Mouse (Mus musculus) forelimb bud, embryonic 11.5 days (tissue): Measurements from ENCODE around the gene Slc3a1.
A peak's percentile ranks its signal among the peaks of the same experiment; 100 is the strongest.

Experiments used
- DNase-seq: peaks from one replicate; pipeline ENCODE4 v3.0.0-alpha.2; 2012; ENCODE audit warnings: low read depth, low spot score

The Slc3a1 gene

GRCm38 (mm10) chr17:85089011-85089410, 60.8 kb downstream of the Slc3a1 start:
- DNase-seq, result no peak

DNA sequence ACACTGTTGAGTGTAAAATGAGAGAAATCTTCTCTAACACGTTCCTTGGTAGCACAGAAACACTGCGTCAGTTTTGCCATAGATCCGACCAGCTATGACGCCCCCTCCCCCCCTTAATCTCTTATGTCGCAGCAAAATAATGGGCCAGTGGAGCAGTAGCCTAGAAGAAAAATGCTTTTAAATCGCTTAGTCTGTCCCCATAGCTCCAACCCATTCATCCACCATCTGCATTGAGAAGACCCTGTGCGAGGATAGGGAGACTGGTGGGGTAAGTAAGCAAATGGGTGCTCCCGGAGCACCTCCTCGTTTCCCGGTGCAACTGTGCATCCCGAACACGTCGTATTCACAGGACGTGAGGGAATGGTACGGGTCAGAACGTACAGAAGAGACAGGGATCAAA, 61.4 kb downstream of the Slc3a1 start:
- peak; percentile 23 for DNase-seq

DNA sequence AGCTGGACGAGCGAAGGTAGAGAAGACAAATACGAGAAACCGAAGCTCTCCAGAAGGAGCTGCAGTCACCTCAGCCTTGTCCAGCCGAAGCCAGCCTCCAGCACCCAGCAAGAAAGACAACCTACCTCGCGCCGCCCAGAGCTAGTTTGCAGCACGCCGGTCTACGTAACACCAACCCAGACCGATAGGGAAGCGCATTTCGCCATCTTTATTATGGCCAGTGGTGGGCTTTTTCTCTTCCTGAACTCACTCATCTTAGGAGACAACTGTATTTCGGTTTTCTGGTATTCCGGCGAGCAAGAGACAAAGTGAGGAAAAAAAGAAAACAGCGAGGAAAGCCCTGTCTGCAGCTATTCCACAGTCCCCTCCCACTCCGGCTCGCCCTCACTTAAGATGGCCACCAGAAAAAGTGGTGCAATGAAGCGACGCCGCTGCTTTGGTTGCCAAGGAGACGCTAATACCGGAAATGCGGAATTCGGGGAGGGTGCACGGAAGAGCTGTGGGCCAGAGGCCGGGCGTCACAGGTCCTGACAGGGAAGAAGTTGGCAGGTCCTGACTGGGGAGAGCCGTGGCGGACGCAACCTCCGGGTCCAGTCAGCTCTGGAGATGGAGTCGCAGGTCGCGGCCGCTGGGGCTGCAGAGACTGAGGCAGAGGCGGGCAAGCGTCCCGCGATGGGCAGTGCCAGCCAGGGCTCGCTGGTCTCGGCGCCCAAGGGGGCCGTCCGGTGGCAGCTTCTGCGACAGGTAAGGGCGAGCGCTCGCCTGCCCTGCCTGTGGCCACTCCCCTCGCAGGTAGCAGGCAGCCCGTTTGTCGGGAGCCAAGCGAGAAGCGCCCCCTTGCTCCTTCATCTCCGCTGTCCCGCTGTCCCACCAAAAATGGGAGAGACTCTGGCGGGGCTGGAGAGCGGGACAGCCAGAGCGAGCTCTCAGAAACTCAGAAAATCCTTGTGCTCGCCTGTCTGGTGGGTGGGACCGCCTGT, 62.2 kb downstream of the Slc3a1 start, which contains the start of the genes Prepl and Camkmt:
TSS of gene Prepl (minus strand) at position 122 of the 980 bp plus-strand sequence.
TSS of gene Camkmt (plus strand) at position 433 of the 980 bp plus-strand sequence.
- DNase-seq, result peak; percentile 98

DNA sequence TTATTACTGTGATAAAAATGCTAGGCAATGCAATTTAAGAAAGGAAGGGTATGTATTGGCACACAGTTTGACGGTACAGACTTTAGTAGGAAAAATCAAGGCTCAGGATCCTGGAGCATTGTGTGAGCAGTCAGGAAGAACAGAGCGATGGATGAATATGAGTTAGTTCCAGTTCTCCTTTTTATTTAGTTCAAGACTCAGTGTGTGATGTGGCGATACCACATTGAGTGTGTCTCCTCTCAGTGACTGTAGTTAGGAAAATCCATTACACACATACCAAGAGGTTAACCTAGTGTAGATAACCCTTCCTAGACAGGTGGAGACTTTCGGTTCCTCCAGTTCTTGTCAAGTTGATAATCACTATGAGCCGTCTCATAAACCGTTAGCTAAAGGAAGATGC, 63.6 kb downstream of the Slc3a1 start:
- DNase-seq, result no peak

GRCm38 (mm10) chr17:85096396-85096795, 68.2 kb downstream of the Slc3a1 start:
- DNase-seq, result no peak

DNA sequence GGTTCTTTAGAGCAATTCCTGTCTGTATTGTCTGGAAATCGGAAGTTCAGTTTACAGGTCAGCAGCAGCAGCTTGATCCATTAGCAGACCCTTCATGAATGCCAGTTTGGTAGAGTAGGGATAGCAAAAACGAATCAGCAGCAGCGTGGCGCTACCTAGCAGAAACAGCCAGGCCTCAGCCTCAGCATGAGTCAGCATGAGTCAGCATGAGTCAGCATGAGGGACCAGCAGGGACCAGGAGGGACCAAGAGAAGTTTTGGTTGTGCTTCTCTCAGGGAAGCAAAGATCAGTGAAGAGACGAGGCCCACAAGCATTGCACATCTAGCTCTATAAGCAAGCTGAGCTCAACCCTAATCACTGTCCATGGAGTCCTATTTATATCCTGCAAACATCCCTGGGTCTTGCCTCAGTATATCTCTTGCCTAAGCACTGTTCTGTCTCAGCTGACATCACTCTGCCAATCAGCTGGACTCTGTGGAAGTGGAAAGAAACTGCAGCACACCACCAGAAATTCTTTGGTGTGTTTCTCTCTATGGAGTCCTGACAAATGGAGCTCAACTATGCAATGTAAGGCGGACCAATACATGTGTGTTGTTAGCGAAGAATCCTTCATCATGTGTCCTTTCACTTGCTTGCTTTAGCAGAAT, 70.6 kb downstream of the Slc3a1 start:
- no peak for DNase-seq

GRCm38 (mm10) chr17:85100232-85100631, 72.1 kb downstream of the Slc3a1 start:
- DNase-seq, result no peak

- DNase-seq, result no peak
Measured at GRCm38 (mm10) chr17:85101751-85102150, 73.6 kb downstream of the Slc3a1 start.

DNA sequence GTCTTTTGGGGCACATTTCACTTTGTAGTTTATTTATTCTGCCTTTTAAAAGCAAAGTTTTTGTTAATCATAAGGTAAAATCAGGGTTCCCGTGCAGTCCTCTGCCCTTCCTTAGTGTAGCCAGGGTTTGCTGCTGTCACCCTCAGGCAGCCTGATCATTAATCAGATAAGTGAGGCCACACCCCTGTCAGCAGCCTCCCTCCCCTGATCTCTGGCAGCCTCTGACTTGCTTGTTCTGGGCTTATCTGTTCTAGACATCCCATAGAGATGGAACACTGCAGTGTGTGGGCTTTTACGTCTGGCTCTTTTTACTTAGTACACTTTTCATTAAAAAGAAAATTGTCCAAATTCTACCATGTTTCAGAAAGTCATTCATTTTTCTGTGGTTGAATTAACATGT, 75.1 kb downstream of the Slc3a1 start:
- no peak for DNase-seq

- DNase-seq, result no peak
Measured at GRCm38 (mm10) chr17:85110640-85111039, 82.5 kb downstream of the Slc3a1 start.

DNA sequence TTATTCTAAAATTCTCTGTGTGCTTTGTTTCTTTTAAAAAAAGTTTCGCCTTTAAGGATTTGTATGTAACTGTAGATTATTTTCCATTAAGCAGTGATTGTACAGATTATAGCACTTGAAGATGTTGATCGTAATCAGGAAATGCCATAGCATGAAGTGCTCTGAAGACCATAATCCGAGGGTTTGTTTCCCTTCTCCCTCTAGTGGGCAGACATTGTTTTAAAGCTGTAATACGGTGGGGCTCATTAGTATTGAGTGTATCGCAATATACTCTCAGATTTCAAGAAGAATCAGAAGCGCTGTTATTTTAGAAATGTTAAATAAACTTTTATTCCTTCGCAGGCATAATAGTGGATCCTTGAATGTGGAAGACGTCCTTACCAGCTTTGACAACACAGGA, 85.3 kb downstream of the Slc3a1 start:
- DNase-seq, result no peak
